Mouse (Mus musculus) E14TG2a.4 (cell line): ENCODE results near the gene Arhgef40.

Experiments used
- CTCF ChIP-seq: conservative IDR thresholded peaks from 2 replicates; pipeline ENCODE4 v1.5.1; 2014; ENCODE audit warnings: low read length
- POU5F1 ChIP-seq: IDR thresholded peaks from 2 replicates; pipeline ENCODE4 v1.6.1; 2014; ENCODE audit warnings: low read length, borderline replicate concordance

- TF ChIP-seq CTCF (no peak), POU5F1 (no peak)
Observed at GRCm38 (mm10) chr14:52003981-52004495, 19.5 kb downstream of the Arhgef40 start.
